Mouse (Mus musculus) liver, embryonic 14.5 days (tissue): ENCODE measurements around the gene Ccdc51. TPM values are rescaled to one million over a fixed set of nuclear protein-coding genes. Genes with fewer than 3 reads are reported as not detected.

Source experiments
- ATAC-seq: fragments of 200-750 bp; cut with Nextera tagmentation; 2 replicates; pipeline ENCODE4 v1.8.0; 2017; ENCODE audit warnings: moderate number of reproducible peaks, mild to moderate bottlenecking, moderate library complexity; ENCODE audit not compliant: insufficient read depth
- DNase-seq, 3 experiments: peaks; one replicate each; pipeline ENCODE4 v3.0.0-alpha.2; 2012 to 2013; ENCODE audit warnings: low read depth in 3 of 3, low spot score in 3 of 3
- H3K27ac ChIP-seq: fragments of 300-500 bp; sonication (generic); 2 replicates; pipeline ENCODE4 v1.5.1; 2014; ENCODE audit warnings: moderate library complexity, mild to moderate bottlenecking, control low read depth, inconsistent platforms
- H3K27me3 ChIP-seq: fragments of 300-500 bp; sonication (generic); 2 replicates; pipeline ENCODE4 v1.6.1; 2014; ENCODE audit warnings: mild to moderate bottlenecking, low read length, moderate library complexity; ENCODE audit not compliant: control insufficient read depth, insufficient read depth
- H3K36me3 ChIP-seq: fragments of 300-500 bp; sonication (generic); replicated peaks from 2 replicates; pipeline ENCODE4 v1.6.1; 2014; ENCODE audit warnings: low read depth; ENCODE audit not compliant: control insufficient read depth, insufficient read depth
- H3K4me1 ChIP-seq, 2 experiments: fragments of 200-500 bp in 1 of 2; fragments of 300-500 bp in 1 of 2; sonication (generic) in 1 of 2; replicated peaks; 2 replicates each; pipeline ENCODE4 v1.6.1; 2012 to 2014; ENCODE audit warnings: antibody characterized with exemption in 1 of 2, inconsistent platforms in 1 of 2, low read length in 1 of 2; ENCODE audit not compliant: control insufficient read depth in 2 of 2, insufficient read depth in 2 of 2
- H3K4me2 ChIP-seq: fragments of 300-500 bp; sonication (generic); 2 replicates; pipeline ENCODE4 v1.6.1; 2014; ENCODE audit warnings: low read depth, mild to moderate bottlenecking, control low read depth, moderate library complexity
- H3K4me3 ChIP-seq, 2 experiments: fragments of 200-500 bp in 1 of 2; fragments of 300-500 bp in 1 of 2; sonication (generic) in 1 of 2; 2 replicates each; pipeline ENCODE4 v1.5.1; 2012 to 2014; ENCODE audit warnings: low read depth in 2 of 2, low read length in 2 of 2, mild to moderate bottlenecking in 2 of 2, control low read depth in 1 of 2, inconsistent platforms in 1 of 2, moderate library complexity in 1 of 2; ENCODE audit not compliant: insufficient read depth in 1 of 2
- H3K9ac ChIP-seq: fragments of 300-500 bp; sonication (generic); replicated peaks from 2 replicates; pipeline ENCODE4 v1.6.1; 2014; ENCODE audit warnings: mild to moderate bottlenecking, control low read depth, moderate library complexity
- H3K9me3 ChIP-seq: fragments of 300-500 bp; sonication (generic); 2 replicates; pipeline ENCODE4 v1.6.1; 2016; ENCODE audit warnings: low read length, mixed read lengths; ENCODE audit not compliant: control insufficient read depth
- CTCF ChIP-seq: IDR thresholded peaks from 2 replicates; pipeline ENCODE4 v1.5.1; 2016; ENCODE audit warnings: antibody characterized with exemption, low read depth, control low read depth
- EP300 ChIP-seq: IDR thresholded peaks from 2 replicates; pipeline ENCODE4 v1.6.1; 2016; ENCODE audit warnings: antibody characterized with exemption, low read depth
- WGBS: fragments of 180-500 bp; shearing (Covaris S2); extraction: QIAGEN DNeasy Blood & Tissue Kit; methylation state at CpG from one replicate; pipeline ENCODE4 v1.1.7; 2014; ENCODE audit not compliant: insufficient replicate concordance; 5-methylcytosine and 5-hydroxymethylcytosine counted together
- polyA plus RNA-seq, 2 experiments: library from polyadenylated mRNA; depleted of rRNA in 1 of 2; stranded (reverse) in 1 of 2; unstranded in 1 of 2; fragments of >200 nt; fragmentation: Nextera tagmentation in 1 of 2; extraction: Ambion mirVana in 1 of 2; gene quantifications; 2 replicates each; pipeline versions ENCODE4 v1.2.1 to v1.2.3; 2012 to 2014

The Ccdc51 gene
- polyA plus RNA-seq, 2 experiments = 7.1 to 12.1 TPM

- Histone ChIP-seq H3K9ac (peak within 1 kb of the TSS; percentile 73), H3K27me3 (no peaks in the 10 kb centered on the region), H3K4me1 (peaks cover 4 to 12% of the 10 kb centered on the region in 2 experiments; a peak in 2 of 4 replicates), H3K4me2 (peak within 1 kb of the TSS; percentile 95), H3K4me3 (peak within 1 kb of the TSS; percentile 58 to 62), H3K27ac (peak within 1 kb of the TSS; percentile 87), H3K36me3 (peaks cover 13% of the 10 kb centered on the region), H3K9me3 (no peaks in the 10 kb centered on the region)
- 2% methylated on average over 15 of the region's 15 CpGs for WGBS
- ATAC-seq = peak; percentile 96
- TF ChIP-seq EP300 = no peak
- TF ChIP-seq CTCF = peak; percentile 99
- DNase-seq = peak; percentile 71 to 83 (median 76)
Measured at GRCm38 (mm10) chr9:109059136-109059903, 23.0 kb upstream of the Ccdc51 start, which contains the start of gene Trex1. Trex1 (minus strand) TSS chr9:109059734.

- H3K4me3 ChIP-seq = no peak overlapping the region; a peak in 1 of 4 replicates
- TF ChIP-seq CTCF (no peak), EP300 (no peak)
- peaks cover 4 to 7% of the 10 kb centered on the region in 2 experiments; a peak in 2 of 4 replicates for H3K4me1 ChIP-seq
- no peak for DNase-seq
- 86% methylated on average over 16 of the region's 16 CpGs for WGBS
- no peaks in the 10 kb centered on the region for H3K27me3 ChIP-seq
- H3K9me3 ChIP-seq = no peaks in the 10 kb centered on the region
- peaks cover 16% of the 10 kb centered on the region for H3K36me3 ChIP-seq
- no peak for ATAC-seq
- H3K4me2 ChIP-seq = no peak overlapping the region
- H3K9ac ChIP-seq = no peak overlapping the region
- H3K27ac ChIP-seq = no peak overlapping the region
Measured at GRCm38 (mm10) chr9:109060184-109060897, 22.0 kb upstream of the Ccdc51 start.

DNA sequence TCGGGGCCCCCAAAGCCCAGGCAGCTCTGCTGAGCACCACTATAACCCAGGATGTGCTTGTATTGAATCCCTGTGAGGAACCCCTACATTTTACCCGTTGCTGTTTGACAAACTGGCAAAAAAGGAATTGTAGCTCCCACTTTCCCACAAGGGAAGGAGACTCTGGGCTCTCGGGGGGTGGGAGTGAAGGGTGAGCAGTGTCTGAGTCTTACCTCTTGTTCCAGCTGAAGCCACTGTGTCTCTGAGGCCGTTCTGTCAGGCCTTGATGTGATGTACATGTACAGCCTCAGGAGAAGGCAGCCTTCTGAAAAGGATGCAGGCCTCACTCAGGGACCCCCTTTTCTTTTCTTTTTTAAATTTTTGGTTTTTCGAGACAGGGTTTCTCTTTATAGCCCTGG lies 21.4 kb upstream of the Ccdc51 start:
- H3K4me1 ChIP-seq = peaks cover 4 to 5% of the 10 kb centered on the region in 2 experiments; a peak in 2 of 4 replicates
- no peak overlapping the region for H3K4me2 ChIP-seq
- no peaks in the 10 kb centered on the region for H3K27me3 ChIP-seq
- TF ChIP-seq EP300 (no peak), CTCF (no peak)
- ATAC-seq (no peak), DNase-seq (no peak)
- peaks cover 18% of the 10 kb centered on the region for H3K36me3 ChIP-seq
- H3K4me3 ChIP-seq = no peak overlapping the region
- no peak overlapping the region for H3K27ac ChIP-seq
- WGBS = 62% methylated on average over 5 of the region's 5 CpGs
- H3K9ac ChIP-seq = no peak overlapping the region
- H3K9me3 ChIP-seq = no peaks in the 10 kb centered on the region

DNA sequence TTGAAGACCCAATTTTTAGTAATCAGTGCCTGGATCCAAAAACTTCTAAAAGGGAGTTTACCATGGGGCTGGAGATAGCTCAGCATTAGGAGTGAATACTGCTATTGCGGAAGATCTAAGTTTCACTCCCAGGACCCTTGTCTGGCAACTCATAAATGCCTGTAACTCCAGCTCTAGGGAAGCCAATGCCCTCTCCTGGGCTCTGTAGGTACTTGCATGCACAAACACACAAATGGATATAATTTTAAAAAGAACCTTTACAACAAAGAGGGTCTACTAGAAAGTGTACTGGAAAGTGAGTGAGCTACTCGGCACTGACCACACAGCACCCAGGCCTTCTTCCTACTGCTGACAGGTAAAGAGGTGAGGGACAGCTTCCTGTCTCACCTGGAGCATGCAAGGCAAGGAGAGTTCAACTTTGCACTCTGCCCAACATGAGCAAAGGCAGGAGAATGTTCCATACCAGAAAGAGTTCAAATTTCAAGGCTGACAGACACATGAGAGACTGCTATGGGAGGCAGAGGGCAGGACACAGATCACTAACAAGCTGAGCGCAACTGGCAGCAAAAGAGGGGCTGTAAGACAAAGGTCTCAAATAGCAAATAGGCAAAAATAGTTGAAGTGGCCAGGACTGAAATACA lies 14.1 kb upstream of the Ccdc51 start:
- TF ChIP-seq EP300 (no peak), CTCF (no peak)
- no peak for DNase-seq
- ATAC-seq = no peak
- Histone ChIP-seq H3K4me2 (no peak overlapping the region), H3K4me1 (peaks cover 6 to 7% of the 10 kb centered on the region in 2 experiments), H3K36me3 (peaks cover 35% of the 10 kb centered on the region), H3K4me3 (no peak overlapping the region), H3K27ac (no peak overlapping the region), H3K9me3 (no peaks in the 10 kb centered on the region), H3K27me3 (no peaks in the 10 kb centered on the region), H3K9ac (no peak overlapping the region)
- WGBS = 85% methylated on average over 3 of the region's 3 CpGs
